Mouse (Mus musculus): Measurements from ENCODE around the gene Pdss1.
"Not testable (repeated sequence)": the region's sequence is repeated elsewhere in the genome, so short reads cannot be mapped to it uniquely, and the experiment has no call there.

Pdss1 gene

GRCm38 (mm10) chr2:22895282-22896273 is at the start of gene Pdss1:
Gene Pdss1 (plus strand): TSS chr2:22895522.
- peak; percentile 83 to 86 for DNase-seq (ENCODE audit: low read depth in 1 of 2, low spot score in 2 of 2)

- DNase-seq (ENCODE audit: low read depth in 1 of 2, low spot score in 2 of 2): no peak
Observed at GRCm38 (mm10) chr2:22851900-22852299, 43.4 kb upstream of the Pdss1 start.

- no peak for DNase-seq (ENCODE audit: low read depth in 1 of 2, low spot score in 2 of 2)
Observed at GRCm38 (mm10) chr2:22857501-22857900, 37.8 kb upstream of the Pdss1 start.

GRCm38 (mm10) chr2:22862194-22862593 is 33.1 kb upstream of the Pdss1 start:
- DNase-seq (ENCODE audit: low read depth in 1 of 2, low spot score in 2 of 2): no peak

GRCm38 (mm10) chr2:22864394-22865037 is 30.8 kb upstream of the Pdss1 start:
- peak; percentile 14 to 56 for DNase-seq (ENCODE audit: low read depth in 1 of 2, low spot score in 2 of 2)

GRCm38 (mm10) chr2:22865818-22866217 is 29.5 kb upstream of the Pdss1 start:
- DNase-seq (ENCODE audit: low read depth in 1 of 2, low spot score in 2 of 2): peak in 1 of 2 experiments; percentile 6

- DNase-seq (ENCODE audit: low read depth in 1 of 2, low spot score in 2 of 2): no peak
Observed at GRCm38 (mm10) chr2:22866894-22867424, 28.4 kb upstream of the Pdss1 start.

GRCm38 (mm10) chr2:22873159-22873558 is 22.2 kb upstream of the Pdss1 start:
- DNase-seq (ENCODE audit: low read depth in 1 of 2, low spot score in 2 of 2): no peak

GRCm38 (mm10) chr2:22874628-22875027 is 20.7 kb upstream of the Pdss1 start:
- DNase-seq (ENCODE audit: low read depth in 1 of 2, low spot score in 2 of 2): no peak

GRCm38 (mm10) chr2:22876614-22877013 is 18.7 kb upstream of the Pdss1 start:
- no peak for DNase-seq (ENCODE audit: low read depth in 1 of 2, low spot score in 2 of 2)

GRCm38 (mm10) chr2:22878781-22879180 is 16.5 kb upstream of the Pdss1 start:
- DNase-seq (ENCODE audit: low read depth in 1 of 2, low spot score in 2 of 2): no peak

- DNase-seq (ENCODE audit: low read depth in 1 of 2, low spot score in 2 of 2): not testable (repeated sequence)
Observed at GRCm38 (mm10) chr2:22880726-22881125, 14.6 kb upstream of the Pdss1 start.

GRCm38 (mm10) chr2:22894932-22895281 is 415 bp upstream of the Pdss1 start:
- DNase-seq (ENCODE audit: low read depth in 1 of 2, low spot score in 2 of 2): no peak

- DNase-seq (ENCODE audit: low read depth in 1 of 2, low spot score in 2 of 2): no peak
Observed at GRCm38 (mm10) chr2:22903947-22904346, 8.6 kb downstream of the Pdss1 start.

GRCm38 (mm10) chr2:22914421-22914820 is 19.1 kb downstream of the Pdss1 start:
- no peak for DNase-seq (ENCODE audit: low read depth in 1 of 2, low spot score in 2 of 2)

GRCm38 (mm10) chr2:22918651-22919050 is 23.3 kb downstream of the Pdss1 start:
- DNase-seq (ENCODE audit: low read depth in 1 of 2, low spot score in 2 of 2): no peak

GRCm38 (mm10) chr2:22925911-22926310 is 30.6 kb downstream of the Pdss1 start:
- DNase-seq (ENCODE audit: low read depth in 1 of 2, low spot score in 2 of 2): not testable (repeated sequence)

GRCm38 (mm10) chr2:22928259-22928658 is 32.9 kb downstream of the Pdss1 start:
- DNase-seq (ENCODE audit: low read depth in 1 of 2, low spot score in 2 of 2): no peak

- no peak for DNase-seq (ENCODE audit: low read depth in 1 of 2, low spot score in 2 of 2)
Observed at GRCm38 (mm10) chr2:22933556-22933955, 38.2 kb downstream of the Pdss1 start.

- DNase-seq (ENCODE audit: low read depth in 1 of 2, low spot score in 2 of 2): no peak
Observed at GRCm38 (mm10) chr2:22949956-22950355, 54.6 kb downstream of the Pdss1 start.

GRCm38 (mm10) chr2:22954278-22954677 is 59.0 kb downstream of the Pdss1 start:
- no peak for DNase-seq (ENCODE audit: low read depth in 1 of 2, low spot score in 2 of 2)

- no peak for DNase-seq (ENCODE audit: low read depth in 1 of 2, low spot score in 2 of 2)
Observed at GRCm38 (mm10) chr2:22955914-22956313, 60.6 kb downstream of the Pdss1 start.
